Mouse (Mus musculus): ENCODE data around the gene Gm16506. TPM values are rescaled to one million over a fixed set of nuclear protein-coding genes. Genes with fewer than 3 reads are reported as not detected.
"Not testable (repeated sequence)": the region's sequence is repeated elsewhere in the genome, so short reads cannot be mapped to it uniquely, and the experiment has no call there.

Gene Gm16506
- polyA plus RNA-seq (2016; fragmentation: Nextera tagmentation; extraction: Ambion mirVana) = not detected in 2 replicates

DNA sequence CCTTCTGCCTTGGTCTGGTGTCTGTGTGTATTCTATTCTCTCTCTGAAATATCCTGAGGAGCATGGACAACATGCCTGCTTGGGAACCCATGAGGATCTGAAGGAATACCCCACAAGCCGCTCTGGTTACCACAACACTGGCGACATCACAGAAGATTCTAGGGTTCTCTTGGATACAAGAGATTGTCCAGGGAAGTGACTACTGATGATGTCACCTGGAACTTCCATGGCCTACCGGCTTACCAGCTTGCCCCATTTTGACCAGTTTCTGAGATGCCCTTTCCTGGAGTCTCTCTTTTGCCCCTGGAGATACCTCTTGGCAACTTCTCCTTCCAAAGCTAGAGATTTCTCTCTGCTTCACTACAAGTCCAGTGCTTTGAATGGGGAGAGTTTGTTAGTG, at the start of gene Gm16506:
TSS of gene Gm16506 (minus strand) at position 101 of the 400 bp plus-strand sequence.
- H3K9me3 ChIP-seq; H3K27me3 ChIP-seq; H3K4me2 ChIP-seq; ATAC-seq (ENCODE audit: low FRiP score); H3K9ac ChIP-seq; H3K36me3 ChIP-seq (replicated peaks); H3K27ac ChIP-seq; H3K4me1 ChIP-seq; H3K4me3 ChIP-seq (replicated peaks): not testable (repeated sequence)
- WGBS = 91% methylated on average over 3 of the region's 3 CpGs

DNA sequence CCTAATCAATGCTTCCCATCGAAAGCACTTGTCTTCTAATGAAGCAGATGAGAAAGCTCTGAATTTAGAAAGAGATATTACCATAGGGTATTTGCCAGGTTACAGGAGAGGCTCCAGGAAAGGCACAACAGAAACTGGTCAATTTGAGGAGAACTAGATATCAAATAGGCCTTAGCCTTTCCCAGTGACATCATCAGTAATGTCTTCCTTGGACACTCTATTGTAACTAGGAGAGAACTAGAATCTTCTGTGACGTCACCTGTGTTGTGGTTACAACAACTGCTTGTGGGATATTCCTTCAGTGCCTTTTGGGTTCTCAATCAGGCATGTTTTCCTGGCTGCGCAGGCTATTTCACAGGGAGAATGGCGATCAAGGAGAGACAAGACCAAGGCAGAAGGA, 20.3 kb upstream of the Gm16506 start, which contains the start of gene Gm6526:
TSS of gene Gm6526 (plus strand) at position 301 of the 400 bp plus-strand sequence.
- not testable (repeated sequence) for H3K4me1 ChIP-seq; H3K36me3 ChIP-seq (replicated peaks); H3K4me3 ChIP-seq (replicated peaks); H3K9ac ChIP-seq; H3K9me3 ChIP-seq; H3K27me3 ChIP-seq; ATAC-seq (ENCODE audit: low FRiP score); H3K27ac ChIP-seq; H3K4me2 ChIP-seq
- 88% methylated on average over 4 of the region's 4 CpGs for WGBS

DNA sequence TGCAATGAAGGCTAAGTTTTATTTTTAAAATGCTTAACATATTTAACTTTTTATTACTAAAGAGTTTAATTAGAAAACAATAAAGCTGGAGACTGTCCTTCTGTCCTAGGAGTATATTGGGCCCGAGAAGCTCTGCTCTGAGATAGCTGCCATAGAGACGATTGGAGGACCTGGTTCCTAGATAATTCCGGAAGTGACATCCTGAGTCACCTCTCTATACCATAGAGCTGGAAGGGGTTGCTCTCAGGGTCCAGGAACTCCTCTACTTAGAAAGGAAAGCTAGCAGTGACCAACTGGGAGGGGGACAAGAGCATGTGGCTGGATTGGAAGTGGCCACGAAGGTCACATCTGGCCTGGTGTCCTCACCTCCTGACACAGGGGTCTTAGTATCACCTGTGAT, 29.7 kb downstream of the Gm16506 start, which contains the start of gene Gm7324:
TSS of gene Gm7324 (plus strand) at position 208 of the 400 bp plus-strand sequence.
- WGBS = 83% methylated on average over 4 of the region's 4 CpGs
- H3K9ac ChIP-seq; H3K4me2 ChIP-seq; H3K36me3 ChIP-seq (replicated peaks); ATAC-seq (ENCODE audit: low FRiP score); H3K27me3 ChIP-seq; H3K4me3 ChIP-seq (replicated peaks); H3K9me3 ChIP-seq; H3K27ac ChIP-seq; H3K4me1 ChIP-seq: not testable (repeated sequence)

DNA sequence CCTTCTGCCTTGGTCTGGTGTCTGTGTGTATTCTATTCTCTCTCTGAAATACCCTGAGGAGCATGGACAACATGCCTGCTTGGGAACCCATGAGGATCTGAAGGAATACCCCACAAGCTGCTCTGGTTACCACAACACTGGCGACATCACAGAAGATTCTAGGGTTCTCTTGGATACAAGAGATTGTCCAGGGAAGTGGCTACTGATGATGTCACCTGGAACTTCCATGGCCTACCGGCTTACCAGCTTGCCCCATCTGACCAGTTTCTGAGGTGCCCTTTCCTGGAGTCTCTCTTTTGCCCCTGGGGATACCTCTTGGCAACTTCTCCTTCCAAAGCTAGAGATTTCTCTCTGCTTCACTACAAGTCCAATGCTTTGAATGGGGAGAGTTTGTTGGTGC, 50.2 kb downstream of the Gm16506 start, which contains the start of gene Gm8165:
TSS of gene Gm8165 (minus strand) at position 101 of the 400 bp plus-strand sequence.
- H3K9me3 ChIP-seq, H3K4me1 ChIP-seq, H3K27me3 ChIP-seq: not testable (repeated sequence)

More for the DNA sequence above, 50.2 kb downstream of the Gm16506 start, which contains the start of gene Gm8165:
- not testable (repeated sequence) for H3K36me3 ChIP-seq (replicated peaks); H3K4me2 ChIP-seq; H3K9ac ChIP-seq; ATAC-seq (ENCODE audit: low FRiP score); H3K27ac ChIP-seq; H3K4me3 ChIP-seq (replicated peaks)
- WGBS = 100% methylated on average over 1 of the region's 2 CpGs

Other genes starting within 250 kb of the Gm16506 start
- not detected in 2 replicates for gene Gm5799, start 183.9 kb downstream of the Gm16506 start, polyA plus RNA-seq (2016; fragmentation: Nextera tagmentation; extraction: Ambion mirVana)
- gene Gm17654, start 148.3 kb downstream of the Gm16506 start, polyA plus RNA-seq (2016; fragmentation: Nextera tagmentation; extraction: Ambion mirVana) = not detected in 2 replicates
- not detected in 2 replicates for gene Gm10375, start 119.5 kb downstream of the Gm16506 start, polyA plus RNA-seq (2016; fragmentation: Nextera tagmentation; extraction: Ambion mirVana)
- not detected in 2 replicates for gene Gm8165, start 50.3 kb downstream of the Gm16506 start, polyA plus RNA-seq (2016; fragmentation: Nextera tagmentation; extraction: Ambion mirVana)
- 2.6 TPM in 2 replicates for gene Gm7324, start 29.7 kb downstream of the Gm16506 start, polyA plus RNA-seq (2016; fragmentation: Nextera tagmentation; extraction: Ambion mirVana)
- gene Gm6526, start 20.4 kb upstream of the Gm16506 start, polyA plus RNA-seq (2016; fragmentation: Nextera tagmentation; extraction: Ambion mirVana) = not detected in 2 replicates
- not detected in 2 replicates for gene Gm8180, start 57.3 kb upstream of the Gm16506 start, polyA plus RNA-seq (2016; fragmentation: Nextera tagmentation; extraction: Ambion mirVana)
- gene Ear1, start 148.0 kb upstream of the Gm16506 start, polyA plus RNA-seq (2016; fragmentation: Nextera tagmentation; extraction: Ambion mirVana) = not detected in 2 replicates
- not detected in 2 replicates for gene Ear10, start 196.1 kb upstream of the Gm16506 start, polyA plus RNA-seq (2016; fragmentation: Nextera tagmentation; extraction: Ambion mirVana)
- 6.6 TPM in 2 replicates for gene Gm8113, start 197.9 kb upstream of the Gm16506 start, polyA plus RNA-seq (2016; fragmentation: Nextera tagmentation; extraction: Ambion mirVana)
- not detected in 2 replicates for gene Ang5, start 229.6 kb upstream of the Gm16506 start, polyA plus RNA-seq (2016; fragmentation: Nextera tagmentation; extraction: Ambion mirVana)

Measured in forebrain, embryonic 12.5 days (tissue).